Mouse (Mus musculus): Measurements from ENCODE around the gene Peg10. TPM values are rescaled to one million over a fixed set of nuclear protein-coding genes. Genes with fewer than 3 reads are reported as not detected.
"Not testable (repeated sequence)": the region's sequence is repeated elsewhere in the genome, so short reads cannot be mapped to it uniquely, and the experiment has no call there.

Peg10 gene
- polyA plus RNA-seq, 1 experiment from 2014 or later, result 1.6 TPM

DNA sequence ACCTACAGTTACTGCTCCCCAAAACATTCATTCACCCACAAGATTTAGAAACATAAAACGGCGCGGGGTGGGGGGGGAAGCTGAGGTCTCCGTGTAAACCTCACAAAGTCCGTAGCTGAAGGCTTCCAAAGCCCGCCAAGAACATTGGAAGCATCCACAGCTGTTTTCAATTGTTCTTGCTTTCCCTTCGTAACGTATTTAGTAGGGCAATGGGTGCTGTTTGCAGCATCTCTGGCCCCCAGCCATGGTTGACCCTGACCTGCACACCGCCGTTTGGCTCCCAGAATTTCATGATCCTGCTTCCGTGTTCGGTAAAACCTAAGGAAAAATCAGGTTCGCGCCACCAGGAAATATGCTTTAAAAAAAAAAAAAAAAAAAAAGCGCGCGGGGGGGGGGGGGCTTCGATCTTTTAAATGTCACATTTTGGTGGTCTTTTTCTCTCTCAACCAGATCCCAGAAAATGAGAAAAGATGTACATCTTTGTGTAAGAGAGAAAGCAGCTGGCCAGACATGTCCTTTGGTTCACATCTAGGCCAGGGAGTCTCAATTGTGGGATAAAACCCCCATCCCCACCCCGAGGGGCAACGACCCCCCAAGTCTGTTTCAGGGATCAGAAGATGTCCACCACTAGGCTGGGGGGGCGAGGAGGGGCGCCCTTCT lies 940 bp upstream of the Peg10 start:
- Histone ChIP-seq H3K36me3 (ENCODE audit: control insufficient read depth, insufficient read depth, low read length) (no peaks in the 10 kb centered on the region), H3K4me2 (ENCODE audit: low read depth, low read length) (peak overlapping the region; percentile 61), H3K4me3 (ENCODE audit: low read length) (peak overlapping the region; percentile 59), H3K27ac (ENCODE audit: low read length) (peak overlapping the region; percentile 63), H3K27me3 (ENCODE audit: control insufficient read depth, insufficient read depth, low read depth, low read length) (no peaks in the 10 kb centered on the region), H3K9me3 (ENCODE audit: control insufficient read depth, low read length) (peaks cover 24% of the 10 kb centered on the region), H3K4me1 (replicated peaks; ENCODE audit: control insufficient read depth, insufficient read depth, low read length) (peaks cover 3% of the 10 kb centered on the region; the same call in 1 of the 2 replicates), H3K9ac (ENCODE audit: low read length) (peak overlapping the region; percentile 73)
- no peak for ATAC-seq (ENCODE audit: low read depth)
- WGBS, result 50% methylated on average over 22 of the region's 22 CpGs

DNA sequence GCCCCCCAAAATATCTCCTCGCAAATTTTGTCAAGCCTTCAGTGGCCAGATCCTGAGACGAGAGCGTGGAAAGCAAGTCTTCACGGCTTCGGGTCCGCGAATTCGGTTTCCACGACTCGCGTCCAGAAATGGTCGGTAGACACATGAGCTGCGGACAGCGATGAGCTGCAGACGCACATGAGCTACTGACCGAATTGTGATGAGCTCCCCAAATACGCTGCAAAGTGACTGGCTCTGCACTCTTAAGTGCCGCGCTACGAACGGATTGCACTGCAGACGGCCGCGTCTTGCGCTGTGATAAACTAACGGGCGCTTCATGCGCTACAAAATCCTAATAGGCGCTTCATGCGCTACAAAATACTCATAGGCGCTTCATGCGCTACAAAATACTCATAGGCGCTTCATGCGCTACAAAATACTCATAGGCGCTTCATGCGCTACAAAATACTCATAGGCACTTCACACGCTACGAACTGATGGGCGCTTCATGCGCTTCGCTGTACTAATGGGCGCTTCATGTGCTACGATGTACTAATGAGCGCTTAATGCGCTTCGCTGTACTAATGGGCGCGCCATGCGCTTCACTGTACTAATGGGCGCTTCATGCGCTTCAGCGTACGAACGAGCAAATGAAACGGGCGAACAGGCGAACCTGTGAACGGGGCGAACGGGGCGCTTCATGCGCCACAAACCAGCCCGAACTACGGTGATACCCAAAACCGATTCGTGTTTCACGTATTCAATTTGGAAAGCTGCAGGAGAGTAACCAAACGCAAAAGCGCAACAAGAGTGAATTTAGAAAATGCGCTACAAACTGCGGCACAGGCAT lies 785 bp downstream of the Peg10 start:
- Histone ChIP-seq H3K4me3 (ENCODE audit: low read length) (peak overlapping the region; percentile 59), H3K9ac (ENCODE audit: low read length) (peak overlapping the region; percentile 51), H3K36me3 (ENCODE audit: control insufficient read depth, insufficient read depth, low read length) (no peaks in the 10 kb centered on the region), H3K27me3 (ENCODE audit: control insufficient read depth, insufficient read depth, low read depth, low read length) (no peaks in the 10 kb centered on the region), H3K27ac (ENCODE audit: low read length) (peak overlapping the region; percentile 6; the same call in 1 of the 2 replicates), H3K4me2 (ENCODE audit: low read depth, low read length) (peak overlapping the region; percentile 78), H3K9me3 (ENCODE audit: control insufficient read depth, low read length) (peaks cover 24% of the 10 kb centered on the region), H3K4me1 (replicated peaks; ENCODE audit: control insufficient read depth, insufficient read depth, low read length) (no peaks in the 10 kb centered on the region)
- ATAC-seq (ENCODE audit: low read depth), result no peak
- WGBS, result 48% methylated on average over 71 of the region's 71 CpGs

DNA sequence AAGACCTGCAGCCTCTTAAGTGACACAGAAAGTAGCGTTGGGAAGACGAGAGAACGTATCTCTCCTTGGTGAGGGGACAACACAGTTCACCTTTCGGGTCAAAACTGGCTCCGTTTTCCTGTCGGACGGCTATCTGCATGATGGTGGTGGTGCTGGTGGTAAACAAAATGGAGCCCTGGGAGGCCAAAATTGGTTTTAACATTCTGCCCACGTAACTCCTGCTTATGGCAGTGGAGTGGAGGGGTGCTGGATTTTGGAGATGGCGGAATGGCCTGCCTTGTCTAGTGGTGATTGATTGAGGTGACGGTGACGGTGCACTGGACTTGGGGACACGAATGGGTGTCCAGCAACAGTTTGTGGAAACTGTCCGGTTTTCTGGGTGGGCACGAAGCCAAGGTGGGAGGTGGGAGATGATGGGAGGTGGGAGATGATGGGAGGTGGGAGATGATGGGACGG lies 1.4 kb downstream of the Peg10 start:
- Histone ChIP-seq H3K9me3 (ENCODE audit: control insufficient read depth, low read length) (peaks cover 24% of the 10 kb centered on the region), H3K36me3 (ENCODE audit: control insufficient read depth, insufficient read depth, low read length) (no peaks in the 10 kb centered on the region), H3K4me2 (ENCODE audit: low read depth, low read length) (peak overlapping the region; percentile 78), H3K9ac (ENCODE audit: low read length) (no peak overlapping the region), H3K27me3 (ENCODE audit: control insufficient read depth, insufficient read depth, low read depth, low read length) (no peaks in the 10 kb centered on the region), H3K4me1 (replicated peaks; ENCODE audit: control insufficient read depth, insufficient read depth, low read length) (no peaks in the 10 kb centered on the region), H3K4me3 (ENCODE audit: low read length) (peak overlapping the region; percentile 59), H3K27ac (ENCODE audit: low read length) (no peak overlapping the region)
- WGBS, result 48% methylated on average over 15 of the region's 15 CpGs
- peak; percentile 5; the same call in 1 of the 2 replicates for ATAC-seq (ENCODE audit: low read depth)

DNA sequence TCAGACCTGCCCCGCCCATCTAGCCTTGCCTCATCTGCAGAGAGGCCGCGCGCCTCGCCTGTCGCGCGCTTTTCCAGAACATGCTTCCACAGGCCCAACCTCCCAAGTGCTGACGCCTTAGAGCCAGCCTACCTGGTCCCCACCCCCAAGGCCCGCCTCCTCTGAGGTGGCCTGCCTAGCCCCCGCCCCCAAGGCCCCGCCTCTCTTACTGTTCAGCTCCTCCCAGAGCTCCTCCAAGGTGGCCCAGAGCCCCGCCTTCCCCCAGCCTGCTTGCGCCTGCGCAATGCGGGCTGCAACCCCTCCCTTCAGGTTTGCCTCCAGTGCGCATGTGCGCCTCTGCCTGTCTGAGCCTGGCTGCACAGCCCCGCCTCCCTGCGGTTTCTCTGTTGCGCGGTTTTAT lies 2.0 kb downstream of the Peg10 start:
- peak overlapping the region; percentile 59 for H3K4me3 ChIP-seq (ENCODE audit: low read length)
- no peaks in the 10 kb centered on the region for H3K27me3 ChIP-seq (ENCODE audit: control insufficient read depth, insufficient read depth, low read depth, low read length)
- no peaks in the 10 kb centered on the region for H3K36me3 ChIP-seq (ENCODE audit: control insufficient read depth, insufficient read depth, low read length)
- peaks cover 24% of the 10 kb centered on the region for H3K9me3 ChIP-seq (ENCODE audit: control insufficient read depth, low read length)
- 40% methylated on average over 17 of the region's 22 CpGs for WGBS
- peak; percentile 95 for ATAC-seq (ENCODE audit: low read depth)
- H3K27ac ChIP-seq (ENCODE audit: low read length), result no peak overlapping the region
- H3K9ac ChIP-seq (ENCODE audit: low read length), result no peak overlapping the region
- peak overlapping the region; percentile 78 for H3K4me2 ChIP-seq (ENCODE audit: low read depth, low read length)
- H3K4me1 ChIP-seq (replicated peaks; ENCODE audit: control insufficient read depth, insufficient read depth, low read length), result no peaks in the 10 kb centered on the region

DNA sequence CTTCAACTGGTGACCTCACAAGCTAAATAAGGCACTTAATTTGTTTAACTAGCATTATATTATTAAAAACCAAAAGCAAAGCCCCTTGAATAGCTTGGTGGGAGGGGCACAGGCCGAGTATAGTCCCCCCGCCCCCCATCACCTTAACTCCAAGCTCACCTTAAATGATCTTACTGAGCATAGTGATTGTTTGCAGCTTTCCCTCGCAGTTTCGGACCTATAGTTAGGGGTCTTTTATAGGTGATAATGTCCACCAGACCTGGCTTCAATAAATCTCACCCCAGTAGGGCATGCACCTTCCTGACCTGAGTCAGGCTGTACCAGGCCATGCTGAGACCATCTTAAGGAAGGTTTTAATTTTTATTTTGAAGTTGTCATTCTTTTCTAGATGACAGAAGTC lies 4.2 kb downstream of the Peg10 start:
- Histone ChIP-seq H3K4me3 (ENCODE audit: low read length) (no peak overlapping the region), H3K4me2 (ENCODE audit: low read depth, low read length) (no peak overlapping the region), H3K9ac (ENCODE audit: low read length) (no peak overlapping the region), H3K27ac (ENCODE audit: low read length) (no peak overlapping the region), H3K36me3 (ENCODE audit: control insufficient read depth, insufficient read depth, low read length) (peaks cover 2% of the 10 kb centered on the region; the same call in 1 of the 2 replicates), H3K4me1 (replicated peaks; ENCODE audit: control insufficient read depth, insufficient read depth, low read length) (no peaks in the 10 kb centered on the region), H3K27me3 (ENCODE audit: control insufficient read depth, insufficient read depth, low read depth, low read length) (no peaks in the 10 kb centered on the region), H3K9me3 (ENCODE audit: control insufficient read depth, low read length) (peaks cover 37% of the 10 kb centered on the region)
- no peak for ATAC-seq (ENCODE audit: low read depth)
- WGBS, result 70% methylated on average over 4 of the region's 4 CpGs

DNA sequence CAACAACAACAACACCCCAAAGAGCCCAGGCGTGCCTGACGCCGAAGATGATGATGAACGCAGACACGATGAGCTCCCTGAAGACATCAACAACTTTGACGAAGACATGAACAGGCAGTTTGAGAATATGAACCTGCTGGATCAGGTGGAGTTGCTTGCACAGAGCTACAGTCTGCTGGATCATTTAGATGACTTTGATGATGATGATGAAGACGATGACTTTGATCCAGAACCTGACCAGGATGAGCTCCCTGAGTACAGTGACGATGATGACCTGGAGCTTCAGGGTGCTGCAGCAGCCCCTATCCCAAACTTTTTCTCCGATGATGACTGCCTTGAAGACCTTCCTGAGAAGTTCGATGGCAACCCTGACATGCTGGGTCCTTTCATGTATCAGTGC lies 7.2 kb downstream of the Peg10 start:
- 91% methylated on average over 10 of the region's 10 CpGs for WGBS
- no peak overlapping the region for H3K27ac ChIP-seq (ENCODE audit: low read length)
- H3K9ac ChIP-seq (ENCODE audit: low read length), result no peak overlapping the region
- H3K4me1 ChIP-seq (replicated peaks; ENCODE audit: control insufficient read depth, insufficient read depth, low read length), result no peaks in the 10 kb centered on the region
- ATAC-seq (ENCODE audit: low read depth), result no peak
- peaks cover 2% of the 10 kb centered on the region; the same call in 1 of the 2 replicates for H3K36me3 ChIP-seq (ENCODE audit: control insufficient read depth, insufficient read depth, low read length)
- peaks cover 13% of the 10 kb centered on the region for H3K9me3 ChIP-seq (ENCODE audit: control insufficient read depth, low read length)
- no peak overlapping the region for H3K4me3 ChIP-seq (ENCODE audit: low read length)
- no peaks in the 10 kb centered on the region for H3K27me3 ChIP-seq (ENCODE audit: control insufficient read depth, insufficient read depth, low read depth, low read length)
- no peak overlapping the region for H3K4me2 ChIP-seq (ENCODE audit: low read depth, low read length)

DNA sequence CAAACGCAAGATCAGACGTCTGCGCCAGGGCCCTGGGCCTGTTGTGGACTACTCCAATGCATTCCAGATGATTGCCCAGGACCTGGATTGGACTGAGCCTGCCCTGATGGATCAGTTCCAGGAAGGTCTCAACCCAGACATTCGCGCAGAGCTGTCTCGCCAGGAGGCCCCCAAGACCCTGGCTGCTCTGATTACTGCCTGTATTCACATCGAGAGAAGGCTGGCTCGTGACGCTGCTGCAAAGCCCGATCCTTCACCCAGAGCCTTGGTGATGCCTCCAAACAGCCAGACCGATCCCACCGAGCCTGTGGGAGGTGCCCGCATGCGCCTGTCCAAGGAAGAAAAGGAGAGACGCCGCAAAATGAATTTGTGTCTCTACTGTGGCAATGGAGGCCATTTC lies 7.8 kb downstream of the Peg10 start:
- Histone ChIP-seq H3K9ac (ENCODE audit: low read length) (no peak overlapping the region), H3K9me3 (ENCODE audit: control insufficient read depth, low read length) (peaks cover 13% of the 10 kb centered on the region), H3K4me2 (ENCODE audit: low read depth, low read length) (no peak overlapping the region), H3K27ac (ENCODE audit: low read length) (no peak overlapping the region), H3K4me1 (replicated peaks; ENCODE audit: control insufficient read depth, insufficient read depth, low read length) (no peaks in the 10 kb centered on the region), H3K4me3 (ENCODE audit: low read length) (no peak overlapping the region), H3K36me3 (ENCODE audit: control insufficient read depth, insufficient read depth, low read length) (peaks cover 2% of the 10 kb centered on the region; the same call in 1 of the 2 replicates), H3K27me3 (ENCODE audit: control insufficient read depth, insufficient read depth, low read depth, low read length) (no peaks in the 10 kb centered on the region)
- no peak for ATAC-seq (ENCODE audit: low read depth)
- WGBS, result 95% methylated on average over 16 of the region's 16 CpGs

DNA sequence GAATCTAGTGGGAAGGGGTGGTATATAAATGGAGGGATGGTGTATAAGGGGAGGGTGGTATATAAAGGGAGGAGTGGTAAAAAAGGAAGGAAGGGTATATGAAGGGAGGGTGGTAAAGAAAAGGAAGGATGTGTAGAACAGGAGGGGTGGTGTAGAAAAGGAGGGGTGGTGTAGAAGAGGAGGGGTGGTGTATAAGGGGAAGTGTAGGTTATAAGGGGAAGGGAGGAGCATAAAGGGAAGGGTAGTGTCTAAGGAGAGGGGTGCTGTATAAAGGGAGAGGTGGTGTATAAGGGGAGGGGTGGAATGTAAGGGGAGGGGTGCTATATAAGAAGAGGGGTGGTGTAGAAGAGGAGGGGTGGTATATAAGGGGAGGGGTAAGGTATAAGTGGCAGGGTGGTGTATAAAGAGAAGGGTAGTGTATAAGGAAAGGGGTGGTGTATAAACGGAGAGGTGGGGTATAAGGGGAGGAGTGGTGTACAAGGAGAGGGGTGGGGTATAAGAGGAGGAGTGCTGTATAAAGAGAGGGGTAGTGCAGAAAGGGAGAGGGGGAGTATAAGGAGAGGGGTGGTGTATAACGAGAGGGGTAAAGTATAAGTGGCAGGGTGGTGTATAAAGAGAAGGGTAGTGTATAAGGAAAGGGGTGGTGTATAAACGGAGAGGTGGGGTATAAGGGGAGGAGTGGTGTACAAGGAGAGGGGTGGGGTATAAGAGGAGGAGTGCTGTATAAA lies 14.5 kb downstream of the Peg10 start:
- H3K4me2 ChIP-seq (ENCODE audit: low read depth, low read length); H3K4me1 ChIP-seq (replicated peaks; ENCODE audit: control insufficient read depth, insufficient read depth, low read length): not testable (repeated sequence)
- WGBS, result 35% methylated on average over 3 of the region's 3 CpGs

DNA sequence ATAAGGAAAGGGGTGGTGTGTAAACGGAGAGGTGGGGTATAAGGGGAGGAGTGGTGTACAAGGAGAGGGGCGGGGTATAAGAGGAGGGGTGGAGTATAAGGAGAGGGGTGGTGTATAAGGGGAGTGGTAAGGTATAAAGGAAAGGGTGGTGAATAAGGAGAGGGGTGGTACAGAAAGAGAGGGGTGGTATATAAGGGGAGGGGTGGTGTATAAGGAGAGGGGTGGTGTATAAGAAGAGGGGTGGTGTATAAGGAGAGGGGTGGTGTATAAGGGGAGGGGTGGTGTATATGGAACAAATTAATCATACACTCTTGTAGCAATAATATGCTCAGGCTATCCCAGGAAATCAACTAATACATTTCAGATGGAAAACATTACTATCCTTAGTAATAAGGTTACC lies 15.1 kb downstream of the Peg10 start:
- H3K9me3 ChIP-seq (ENCODE audit: control insufficient read depth, low read length), result no peaks in the 10 kb centered on the region
- no peaks in the 10 kb centered on the region for H3K27me3 ChIP-seq (ENCODE audit: control insufficient read depth, insufficient read depth, low read depth, low read length)
- H3K27ac ChIP-seq (ENCODE audit: low read length), result no peak overlapping the region
- no peaks in the 10 kb centered on the region for H3K36me3 ChIP-seq (ENCODE audit: control insufficient read depth, insufficient read depth, low read length)
- 28% methylated on average over 2 of the region's 2 CpGs for WGBS
- H3K4me3 ChIP-seq (ENCODE audit: low read length), result no peak overlapping the region
- peak; percentile 94 for ATAC-seq (ENCODE audit: low read depth)
- H3K9ac ChIP-seq (ENCODE audit: low read length), result no peak overlapping the region
- no peak overlapping the region for H3K4me2 ChIP-seq (ENCODE audit: low read depth, low read length)
- H3K4me1 ChIP-seq (replicated peaks; ENCODE audit: control insufficient read depth, insufficient read depth, low read length), result no peaks in the 10 kb centered on the region

More for the DNA sequence above, 14.5 kb downstream of the Peg10 start:
- not testable (repeated sequence) for ATAC-seq (ENCODE audit: low read depth); H3K36me3 ChIP-seq (ENCODE audit: control insufficient read depth, insufficient read depth, low read length); H3K9ac ChIP-seq (ENCODE audit: low read length); H3K4me3 ChIP-seq (ENCODE audit: low read length); H3K9me3 ChIP-seq (ENCODE audit: control insufficient read depth, low read length); H3K27ac ChIP-seq (ENCODE audit: low read length); H3K27me3 ChIP-seq (ENCODE audit: control insufficient read depth, insufficient read depth, low read depth, low read length)

Data from lung, embryonic 16.5 days (tissue).